Mouse (Mus musculus) large intestine, adult 2 months (tissue): Measurements from ENCODE around the gene Pde3a. TPM values are rescaled to one million over a fixed set of nuclear protein-coding genes. Genes with fewer than 3 reads are reported as not detected.

Experiments used
- DNase-seq: peaks from one replicate; pipeline ENCODE4 v3.0.0-alpha.2; 2012; ENCODE audit warnings: low read depth, low spot score
- WGBS: fragments of 180-500 bp; shearing (Covaris S2); methylation state at CpG from one replicate; pipeline ENCODE4 v1.1.7; 2018; 5-methylcytosine and 5-hydroxymethylcytosine counted together
- polyA plus RNA-seq: library from polyadenylated mRNA; depleted of rRNA; stranded (reverse); fragments of >200 nt; gene quantifications from 2 replicates; pipeline ENCODE4 v1.2.3, GENCODE M21; 2012; rRNA removed

Pde3a gene
- polyA plus RNA-seq: 2.7 and 8.9 TPM in 2 replicates

GRCm38 (mm10) chr6:141248691-141249584 is at the start of gene Pde3a:
Gene Pde3a, plus strand, starts transcription at chr6:141249269.
- no peak for DNase-seq
- 2% methylated on average over 26 of the region's 28 CpGs for WGBS

DNA sequence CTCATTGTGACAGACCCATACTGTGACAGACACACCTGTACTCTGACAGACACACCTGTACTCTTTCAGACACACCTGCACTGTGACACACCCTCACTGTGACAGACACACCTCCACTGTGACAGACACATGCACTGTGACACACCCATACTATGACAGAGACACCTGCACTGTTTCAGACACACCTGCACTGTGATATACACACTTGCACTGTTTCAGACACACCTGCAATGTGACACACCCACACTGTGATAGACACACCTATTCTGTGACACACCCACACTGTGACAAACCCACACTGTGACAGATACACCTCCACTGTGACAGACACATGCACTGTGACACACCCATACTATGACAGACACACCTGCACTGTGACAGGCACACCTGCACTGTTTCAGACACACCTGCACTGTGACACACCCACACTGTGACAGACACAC is 48.9 kb upstream of the Pde3a start:
- DNase-seq: no peak

GRCm38 (mm10) chr6:141207531-141207930 is 41.5 kb upstream of the Pde3a start:
- WGBS: 71% methylated on average over 6 of the region's 6 CpGs
- DNase-seq: no peak

DNA sequence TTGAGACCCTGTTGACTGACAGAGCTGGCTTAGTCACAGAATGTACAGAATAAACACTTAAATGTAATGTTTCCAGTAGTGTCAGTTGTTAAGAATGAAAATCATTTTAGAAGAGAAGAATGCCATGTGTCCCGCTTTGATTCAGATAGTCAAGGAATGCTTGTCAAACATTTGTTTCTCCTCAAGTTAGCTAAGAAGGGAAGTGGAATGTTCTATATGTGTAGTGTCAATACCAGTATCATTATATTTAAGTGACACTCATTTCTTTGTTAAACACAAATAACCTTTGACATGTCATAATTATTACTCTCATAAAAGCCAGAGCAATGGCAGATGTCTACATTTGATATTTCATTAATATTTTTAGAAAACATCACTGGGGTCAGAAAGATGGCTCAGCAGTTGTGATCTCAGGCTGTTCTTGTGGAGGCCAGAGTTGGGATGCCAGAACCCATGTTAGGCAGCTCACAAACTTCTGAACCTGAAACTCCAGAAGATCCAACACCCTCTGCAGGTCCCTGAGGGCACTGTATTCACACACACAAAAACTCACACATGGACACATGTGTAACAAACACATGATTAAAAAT is 40.7 kb upstream of the Pde3a start:
- DNase-seq: no peak
- 83% methylated on average over 1 of the region's 1 CpGs for WGBS

DNA sequence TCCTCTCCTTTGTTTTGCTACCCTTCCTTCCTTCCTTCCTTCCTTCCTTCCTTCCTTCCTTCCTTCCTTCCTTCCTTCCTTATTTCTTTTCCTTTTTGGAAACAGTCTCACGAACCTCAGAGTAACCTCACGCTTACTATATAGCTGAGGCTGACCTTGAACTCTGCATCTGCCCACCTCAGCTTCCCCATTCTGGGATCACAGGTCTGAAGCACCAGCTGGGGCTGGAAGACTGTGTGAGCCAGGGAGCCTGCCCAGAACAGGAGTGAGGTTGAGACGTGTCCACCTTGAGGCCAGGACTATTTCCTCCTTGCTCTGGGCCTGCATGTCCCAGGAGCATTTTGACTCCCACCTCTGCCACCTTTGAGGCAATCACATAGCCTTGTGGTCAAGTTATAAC is 39.0 kb upstream of the Pde3a start:
- WGBS: 82% methylated on average over 3 of the region's 3 CpGs
- no peak for DNase-seq

- WGBS: 62% methylated on average over 3 of the region's 3 CpGs
- no peak for DNase-seq
Observed at GRCm38 (mm10) chr6:141221081-141221480, 28.0 kb upstream of the Pde3a start.

- no peak for DNase-seq
- 74% methylated on average over 15 of the region's 15 CpGs for WGBS
Observed at GRCm38 (mm10) chr6:141226851-141227657, 22.0 kb upstream of the Pde3a start.

- DNase-seq: no peak
- 58% methylated on average over 3 of the region's 3 CpGs for WGBS
Observed at GRCm38 (mm10) chr6:141227658-141228005, 21.4 kb upstream of the Pde3a start.

GRCm38 (mm10) chr6:141232756-141233382 is 16.2 kb upstream of the Pde3a start:
- DNase-seq: no peak
- 78% methylated on average over 6 of the region's 6 CpGs for WGBS

- 87% methylated on average over 1 of the region's 1 CpGs for WGBS
- no peak for DNase-seq
Observed at GRCm38 (mm10) chr6:141241809-141242208, 7.3 kb upstream of the Pde3a start.

DNA sequence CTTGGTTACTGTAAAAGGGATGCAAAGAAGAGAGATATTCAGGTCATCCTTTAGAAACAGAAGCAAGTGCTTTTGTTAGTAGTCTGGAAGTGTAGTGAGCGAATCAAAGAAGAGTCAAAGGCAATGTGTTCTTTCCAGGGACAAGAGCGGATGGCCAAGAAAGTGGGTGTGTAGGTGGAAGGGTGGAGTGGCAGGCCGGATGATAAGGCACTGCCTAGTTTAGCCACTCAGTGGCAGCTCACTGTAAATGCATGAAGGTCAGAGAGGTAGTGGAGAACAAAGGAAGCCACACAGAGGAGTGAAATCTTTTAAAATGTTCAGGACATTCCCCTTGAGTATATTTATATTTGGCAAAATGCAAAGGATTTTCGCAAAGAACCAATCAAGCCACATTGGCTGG is 4.0 kb upstream of the Pde3a start:
- DNase-seq: no peak
- WGBS: 67% methylated on average over 4 of the region's 4 CpGs

GRCm38 (mm10) chr6:141246391-141246790 is 2.7 kb upstream of the Pde3a start:
- WGBS: 55% methylated on average over 6 of the region's 6 CpGs
- no peak for DNase-seq

DNA sequence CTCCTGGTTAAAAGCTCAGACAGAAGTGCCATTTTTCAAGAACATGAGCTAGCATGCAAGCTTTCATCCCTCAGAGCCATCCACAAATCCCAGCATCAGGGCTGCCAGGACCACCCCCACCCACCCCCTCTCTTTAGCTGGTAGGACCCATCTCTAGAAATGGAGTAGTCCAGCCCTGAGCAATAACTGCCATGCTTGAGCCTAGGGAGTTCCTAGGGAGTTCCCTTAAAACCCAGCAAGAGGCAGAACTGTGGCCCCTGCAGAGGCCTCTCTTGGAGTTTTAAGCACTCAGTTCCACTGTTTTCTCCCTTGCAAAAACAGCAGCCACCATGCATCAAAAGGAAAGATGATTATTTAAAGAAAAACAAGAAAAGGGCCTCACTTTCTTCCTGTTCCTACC is 988 bp upstream of the Pde3a start:
- no peak for DNase-seq

GRCm38 (mm10) chr6:141249585-141250295 is 671 bp downstream of the Pde3a start:
- DNase-seq: no peak
- WGBS: under 1% methylated on average over 67 of the region's 68 CpGs

- DNase-seq: no peak
- WGBS: 1% methylated on average over 22 of the region's 22 CpGs
Observed at GRCm38 (mm10) chr6:141250296-141250629, 1.2 kb downstream of the Pde3a start.

GRCm38 (mm10) chr6:141250984-141251383 is 1.9 kb downstream of the Pde3a start:
- DNase-seq: no peak
- 7% methylated on average over 6 of the region's 6 CpGs for WGBS

DNA sequence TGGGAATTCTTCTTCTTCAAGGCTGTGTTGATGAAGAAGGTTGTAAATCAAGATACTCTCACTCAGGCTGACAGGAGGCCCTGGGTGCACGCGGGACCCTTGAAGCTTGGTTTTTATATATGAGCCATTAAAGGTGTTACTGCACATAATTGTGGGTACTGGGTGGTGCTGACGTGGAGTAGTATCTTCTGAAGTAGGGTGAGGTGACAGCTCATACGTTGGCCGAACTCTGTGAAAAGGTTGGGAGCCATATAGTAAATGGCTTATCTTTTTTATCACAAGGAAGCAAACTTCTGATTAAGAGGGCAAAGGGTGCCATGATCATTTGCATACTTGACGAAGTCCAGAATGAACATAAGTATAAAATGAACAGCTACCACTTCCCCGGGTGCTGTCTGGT is 3.5 kb downstream of the Pde3a start:
- WGBS: 32% methylated on average over 7 of the region's 7 CpGs
- DNase-seq: peak; percentile 71

DNA sequence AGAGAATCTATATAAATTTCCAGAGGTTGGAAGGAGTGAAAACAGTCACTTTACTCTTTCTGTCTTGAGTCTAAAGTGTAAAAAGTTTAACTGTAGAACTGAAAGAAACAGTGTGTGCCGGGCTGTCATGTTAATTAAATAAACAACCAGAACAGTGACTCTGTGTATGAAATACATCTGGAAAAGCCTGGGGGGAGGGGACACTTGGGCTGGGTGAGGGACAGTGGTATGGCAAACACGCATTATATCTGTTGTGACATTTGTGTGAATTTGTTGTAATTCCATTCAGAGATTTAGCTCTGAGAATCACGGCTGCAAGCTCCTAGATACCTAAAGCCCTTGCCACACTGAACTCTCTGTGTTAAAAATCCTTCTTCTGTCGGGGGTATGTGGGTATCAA is 5.9 kb downstream of the Pde3a start:
- WGBS: 31% methylated on average over 4 of the region's 4 CpGs
- DNase-seq: no peak

DNA sequence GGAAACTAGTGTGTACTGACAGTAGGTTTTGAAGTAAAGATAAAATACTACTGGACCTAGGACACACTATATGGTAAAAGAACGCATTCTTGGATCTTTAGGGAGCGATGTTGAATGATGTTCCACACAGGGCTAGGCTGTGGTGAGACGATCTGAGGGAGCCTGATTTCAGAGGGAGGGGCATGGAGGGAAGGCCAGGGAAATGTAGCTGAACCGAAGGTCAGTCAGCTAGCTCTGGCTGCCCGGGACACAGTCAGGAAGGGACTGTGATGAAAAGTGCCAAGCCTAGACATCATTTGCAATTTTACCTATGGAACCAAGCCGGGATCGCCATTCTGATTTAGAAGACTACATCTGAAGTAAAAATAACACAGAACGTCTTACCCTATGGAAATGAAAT is 7.8 kb downstream of the Pde3a start:
- 57% methylated on average over 8 of the region's 8 CpGs for WGBS
- DNase-seq: no peak
